Mouse (Mus musculus) stomach, embryonic 14.5 days (tissue): ENCODE data around the gene Alad. TPM values are rescaled to one million over a fixed set of nuclear protein-coding genes. Genes with fewer than 3 reads are reported as not detected.

Source experiments
- polyA plus RNA-seq: library from polyadenylated mRNA; unstranded; fragments of >200 nt; fragmentation: Nextera tagmentation; extraction: Ambion mirVana; gene quantifications from 2 replicates; pipeline ENCODE4 v1.2.1, GENCODE M21; 2014

Alad gene
- polyA plus RNA-seq, 1 experiment from 2014 or later, result 126 TPM

Other genes with a start within 250 kb of the Alad start
- 27.1 and 28.6 TPM in 2 replicates for gene Fkbp15, start 159.4 kb downstream of the Alad start, polyA plus RNA-seq
- gene Slc31a1, start 159.2 kb downstream of the Alad start, polyA plus RNA-seq, result 41.2 and 45.5 TPM in 2 replicates
- 174 and 186 TPM in 2 replicates for gene Cdc26, start 111.3 kb downstream of the Alad start, polyA plus RNA-seq
- gene Prpf4, start 111.1 kb downstream of the Alad start, polyA plus RNA-seq, result 23.7 and 25.3 TPM in 2 replicates
- not detected in 2 replicates for gene Rnf183, start 84.7 kb downstream of the Alad start, polyA plus RNA-seq
- 10.9 and 11.0 TPM in 2 replicates for gene Wdr31, start 49.0 kb downstream of the Alad start, polyA plus RNA-seq
- gene Bspry, start 39.9 kb downstream of the Alad start, polyA plus RNA-seq, result 19.4 and 23.5 TPM in 2 replicates
- 18.7 and 21.2 TPM in 2 replicates for gene Hdhd3, start 16.5 kb downstream of the Alad start, polyA plus RNA-seq
- gene Pole3, start 5.2 kb upstream of the Alad start, polyA plus RNA-seq, result 73.5 and 79.8 TPM in 2 replicates
- gene 4933430I17Rik, start 5.5 kb upstream of the Alad start, polyA plus RNA-seq, result 0.49 and 0.88 TPM in 2 replicates
- 38.2 and 42.0 TPM in 2 replicates for gene Rgs3, start 39.9 kb upstream of the Alad start, polyA plus RNA-seq